Mouse (Mus musculus) MEL-GATA-1-ER (cell line): ENCODE data around the gene Diras2.
A peak's percentile ranks its signal among the peaks of the same experiment; 100 is the strongest.

Experiments
- DNase-seq: peaks from one replicate; pipeline ENCODE4 v3.0.0-alpha.2; 2012; ENCODE audit warnings: low read depth; ENCODE audit errors: extremely low read depth

The Diras2 gene

DNA sequence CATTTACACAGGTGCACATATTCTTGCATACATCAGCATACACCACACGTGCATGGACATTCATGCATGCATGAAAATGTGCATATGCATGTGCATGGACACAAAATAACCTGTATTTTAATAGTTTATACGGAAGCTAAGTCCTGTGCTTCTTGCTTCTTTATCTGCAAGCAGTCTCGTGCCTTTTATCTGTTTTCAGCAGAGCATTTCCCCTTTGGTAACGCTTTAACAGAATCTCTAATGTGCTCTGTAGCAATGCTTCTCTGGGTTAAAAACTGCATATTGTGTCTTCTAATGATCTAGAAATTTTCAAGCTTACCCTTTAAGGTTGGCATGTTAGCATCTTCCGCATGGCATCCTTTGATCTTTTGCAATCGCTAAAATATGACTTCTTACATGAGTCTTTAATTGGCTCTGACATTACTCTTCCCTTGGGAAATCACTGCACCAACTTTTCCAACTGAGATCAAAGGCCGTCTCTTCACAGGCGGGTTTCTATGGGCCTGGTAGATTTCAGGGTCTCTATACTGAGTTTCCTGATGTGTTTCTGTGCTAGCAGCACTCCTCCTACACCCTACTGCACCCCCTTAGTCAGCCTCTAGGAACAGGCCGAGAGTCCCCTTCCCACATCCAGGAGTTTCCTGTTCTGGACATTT, 21.9 kb upstream of the Diras2 start:
- DNase-seq: no peak

DNA sequence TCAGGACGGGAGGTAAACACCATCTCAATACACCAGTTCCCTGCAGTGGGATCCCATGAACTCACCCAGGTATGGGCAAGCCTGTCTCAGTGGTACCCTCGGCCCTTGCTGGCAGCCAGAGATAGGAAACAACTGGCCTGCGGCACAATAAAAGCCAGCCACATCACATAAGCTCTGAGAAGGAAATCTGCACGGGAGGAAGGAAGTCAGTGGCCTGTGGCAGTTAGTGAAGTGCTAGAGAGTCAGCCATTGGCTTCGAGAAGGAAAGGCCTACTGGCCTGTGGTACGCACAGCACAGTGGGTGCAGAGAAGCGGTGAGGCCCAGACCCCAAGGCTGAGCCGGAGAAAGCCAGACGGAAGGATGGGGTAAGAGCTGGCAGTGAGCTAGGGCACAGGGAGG, 20.2 kb upstream of the Diras2 start:
- no peak for DNase-seq

DNA sequence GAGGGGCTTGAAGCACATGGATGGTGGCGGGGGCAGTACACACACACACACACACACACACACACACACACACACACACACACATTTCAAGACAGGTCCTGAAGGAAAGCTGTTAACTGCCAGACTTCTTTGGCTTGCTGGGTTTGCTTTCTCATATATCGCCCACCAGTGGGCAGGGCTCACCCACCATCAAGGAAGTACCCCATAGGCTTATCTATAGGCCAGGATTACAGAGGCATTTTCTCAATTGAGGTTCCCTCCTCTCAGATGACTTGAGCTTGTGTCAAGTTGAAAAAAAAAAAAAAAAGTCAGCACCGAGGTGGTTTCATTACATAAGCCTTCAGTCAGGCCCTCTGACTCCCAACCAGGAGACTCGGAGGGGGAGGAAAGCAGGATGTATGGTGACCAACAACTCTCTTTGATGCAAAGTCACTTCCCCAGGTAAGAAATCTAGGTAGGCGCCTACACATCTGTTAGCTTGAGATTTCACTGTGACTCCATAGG, 19.7 kb upstream of the Diras2 start:
- no peak for DNase-seq

DNA sequence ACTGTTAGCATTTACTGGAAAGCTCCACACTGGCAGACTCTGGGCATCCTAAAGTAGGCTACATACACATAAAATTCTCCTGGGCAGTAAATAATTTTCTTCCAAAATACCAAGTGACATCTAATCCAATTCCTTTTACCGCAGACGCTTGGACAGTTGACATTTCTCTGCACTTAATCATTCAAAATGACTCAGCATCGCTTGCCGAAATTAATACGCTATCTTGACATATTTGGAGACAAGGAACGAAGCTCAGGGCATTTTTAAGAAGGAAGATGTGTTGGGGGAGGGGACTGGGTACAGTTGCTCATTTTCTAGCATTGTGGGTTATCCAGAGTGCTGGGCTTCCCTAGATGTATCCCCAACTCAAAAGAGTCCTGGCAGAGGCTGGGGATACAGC, 15.2 kb upstream of the Diras2 start:
- no peak for DNase-seq

DNA sequence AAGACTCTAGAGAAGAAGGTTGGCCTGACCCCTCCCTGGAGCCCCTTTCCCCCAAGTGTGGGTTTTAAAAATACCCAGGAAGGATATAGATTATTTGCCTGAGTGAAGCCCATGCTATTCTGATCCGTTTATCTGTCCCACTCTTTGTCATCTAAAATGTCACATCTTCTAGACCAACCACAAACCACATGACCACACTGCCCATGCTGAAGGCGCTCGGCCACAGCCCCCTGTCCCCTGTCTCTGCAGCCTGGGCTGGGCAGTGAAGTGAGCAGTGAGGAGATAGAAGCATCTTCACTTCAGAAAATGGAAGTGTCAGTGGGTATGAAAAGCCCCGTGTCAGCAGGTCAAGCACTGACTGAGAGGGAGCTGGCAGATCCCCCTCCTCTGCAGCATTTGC, 11.6 kb upstream of the Diras2 start:
- DNase-seq: no peak

DNA sequence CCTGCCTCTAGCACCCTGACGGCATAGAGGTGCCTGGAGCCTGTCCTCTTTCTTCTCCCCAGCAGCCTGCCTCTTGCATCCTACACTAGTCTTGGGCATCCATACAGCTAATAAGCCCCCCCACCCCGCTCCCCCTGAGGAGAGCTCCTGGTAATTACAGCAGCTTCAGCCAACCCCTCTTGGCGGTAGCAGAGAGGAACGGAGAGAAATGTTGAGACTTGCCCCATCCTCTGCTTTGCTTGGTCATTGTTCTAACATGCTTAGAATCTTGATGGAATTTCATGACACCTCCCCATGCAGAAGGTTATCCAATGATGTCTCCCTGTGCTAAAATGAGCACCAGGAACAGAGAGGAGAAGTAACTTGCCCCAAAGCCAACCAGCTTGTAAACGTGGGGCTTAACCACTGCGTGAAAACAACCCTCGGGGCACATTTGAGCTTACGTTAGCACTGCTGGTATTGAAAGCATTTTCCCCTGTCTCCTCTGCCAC, 11.0 kb upstream of the Diras2 start:
- no peak for DNase-seq

DNA sequence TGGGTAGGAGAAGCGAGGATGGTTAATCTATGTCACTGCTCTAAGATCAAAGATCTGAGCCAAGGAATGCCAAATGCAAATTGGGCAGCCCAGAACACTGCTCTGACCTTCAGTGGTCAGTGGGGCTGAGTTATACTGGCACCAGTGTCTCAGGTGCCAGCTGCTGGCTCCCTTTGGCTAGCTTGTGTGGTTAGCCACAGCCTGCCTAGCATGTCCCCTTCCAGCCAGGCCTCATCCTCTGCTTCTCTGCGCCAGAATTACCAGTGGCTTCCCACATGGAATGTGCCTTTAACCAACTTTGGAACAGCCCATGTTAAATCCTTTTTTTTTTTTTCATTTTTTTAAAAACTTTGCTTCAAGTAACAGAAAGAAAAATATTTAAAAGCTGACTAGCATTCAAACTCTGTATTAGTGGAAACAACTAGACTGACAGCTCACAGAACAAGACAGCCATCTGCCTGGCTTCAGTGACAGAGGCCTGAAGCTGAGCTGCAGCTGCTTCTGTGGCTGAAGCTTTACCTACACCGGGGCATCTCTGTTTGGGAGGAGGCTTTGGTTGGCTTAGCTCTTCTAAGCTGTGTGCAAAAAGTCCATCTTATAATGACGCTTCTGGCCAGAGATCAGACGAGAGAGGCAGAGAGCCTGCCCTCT, 10.4 kb upstream of the Diras2 start:
- no peak for DNase-seq

DNA sequence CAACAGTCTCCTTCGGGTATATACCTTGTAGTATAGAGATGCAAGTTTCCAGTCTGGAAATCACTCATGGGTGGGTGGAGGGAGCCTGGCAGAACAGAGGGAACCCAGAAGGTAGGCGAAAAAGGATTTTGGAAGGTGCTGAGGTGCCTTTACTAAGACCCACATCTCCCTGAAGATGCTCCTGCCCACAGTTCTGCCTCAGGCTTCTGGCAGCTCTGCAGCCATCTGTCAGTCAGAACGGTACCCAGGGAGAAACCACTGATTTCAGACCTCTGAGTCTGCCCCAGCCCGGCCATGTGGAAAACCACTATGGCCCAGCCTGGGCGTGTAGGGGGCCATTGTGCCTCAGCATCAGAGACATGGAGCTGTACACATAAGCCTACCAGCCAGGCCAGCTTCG, 8.4 kb upstream of the Diras2 start:
- no peak for DNase-seq

DNA sequence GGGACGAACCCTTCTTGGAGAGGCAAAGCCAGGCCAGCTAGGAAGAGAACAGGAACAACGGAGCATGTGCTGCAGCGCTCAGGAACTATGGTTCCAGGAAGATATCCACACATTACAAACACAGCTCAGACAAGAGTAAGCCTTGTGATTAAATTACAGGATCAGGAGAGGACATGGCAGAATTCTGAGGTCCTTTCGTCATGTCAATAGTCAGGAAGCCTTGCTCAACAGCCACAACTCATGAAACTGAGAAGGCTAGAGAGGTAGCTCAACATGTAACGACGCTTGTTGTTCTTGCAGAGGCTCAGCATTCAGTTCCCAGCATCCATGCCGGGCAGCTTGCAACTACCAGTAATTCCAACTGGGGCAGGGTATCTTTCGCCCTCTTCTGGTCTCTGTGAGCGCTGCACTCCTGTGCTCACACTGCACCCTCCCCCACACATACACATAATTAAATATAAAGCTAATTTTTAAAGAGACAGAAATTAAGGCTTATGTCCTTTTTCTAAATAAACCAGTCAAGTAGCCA, 7.6 kb upstream of the Diras2 start:
- DNase-seq: no peak

DNA sequence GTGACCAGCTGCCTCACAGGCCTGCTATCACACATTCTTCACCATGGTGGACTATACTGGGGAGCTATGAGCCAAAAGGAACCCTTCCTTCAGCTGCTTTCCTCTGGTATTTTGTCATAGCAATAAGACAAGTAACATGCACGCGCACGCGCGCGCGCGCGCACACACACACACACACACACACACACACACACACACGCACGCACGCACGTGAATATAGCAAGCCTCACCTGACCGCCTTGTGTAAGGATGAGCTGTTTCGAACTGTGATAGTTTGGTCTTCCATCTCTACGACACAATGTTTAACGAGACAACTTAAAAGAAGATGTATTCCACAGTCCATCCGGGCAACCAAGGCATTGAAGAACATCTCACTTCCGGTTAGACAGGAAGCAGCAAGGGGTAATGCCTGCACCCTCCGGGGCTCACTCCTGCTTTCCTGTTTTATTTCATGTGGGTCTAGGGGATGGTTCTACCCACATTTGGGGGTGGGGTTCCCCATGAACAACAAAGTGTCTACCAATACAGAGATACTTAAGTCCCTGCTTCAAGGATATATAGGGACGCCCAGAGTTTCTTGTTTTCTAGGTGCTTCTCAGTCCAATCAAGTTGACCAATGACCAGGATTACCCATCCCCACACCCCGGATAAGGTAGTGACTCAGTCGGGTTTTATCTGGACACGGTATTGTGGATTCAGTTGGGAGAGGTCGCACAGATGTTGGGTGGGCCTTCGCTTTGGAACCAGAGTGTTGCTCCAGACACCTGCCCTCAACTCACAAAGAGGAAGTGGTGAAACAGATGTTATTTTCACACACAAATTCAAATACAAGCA, 6.9 kb upstream of the Diras2 start:
- DNase-seq: peak; percentile 15

DNA sequence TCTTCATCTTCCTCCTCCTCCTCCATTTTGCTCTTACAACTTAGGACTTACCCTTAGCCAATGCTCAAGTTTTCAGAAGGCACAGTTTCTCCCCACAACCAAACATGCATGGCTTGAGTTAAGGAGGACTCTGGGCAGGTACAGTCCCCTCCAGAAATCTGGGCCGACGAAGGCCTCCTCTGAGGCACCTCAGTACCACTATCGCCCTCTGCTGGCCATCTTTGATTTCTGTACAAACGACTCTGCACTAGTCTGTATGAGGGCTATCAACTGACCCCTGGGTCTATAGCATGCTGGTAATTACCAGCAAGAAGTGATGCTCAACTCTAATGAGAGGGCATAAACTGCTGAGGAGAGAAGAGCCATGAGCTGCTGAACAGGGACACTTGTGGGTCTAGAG, 4.5 kb upstream of the Diras2 start:
- DNase-seq: peak; percentile 25

DNA sequence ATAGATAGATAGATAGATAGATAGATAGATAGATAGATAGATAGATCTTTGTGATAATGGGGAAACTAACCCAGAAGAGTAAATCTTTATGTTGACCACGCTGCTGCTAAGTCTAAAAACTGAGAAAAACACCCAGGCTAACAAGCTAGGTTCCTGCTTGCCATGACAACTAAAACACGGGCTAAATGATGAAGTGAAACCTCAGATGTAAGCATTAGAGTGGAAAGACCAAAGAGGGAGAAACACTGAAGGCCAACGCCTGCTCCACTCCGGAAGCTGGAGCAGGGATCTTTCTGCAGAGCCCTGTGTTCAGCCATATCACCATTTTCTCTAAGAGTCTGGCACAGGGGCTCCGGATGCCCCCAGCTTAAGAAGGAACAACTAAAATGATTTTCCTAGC, 2.6 kb upstream of the Diras2 start:
- DNase-seq: no peak

DNA sequence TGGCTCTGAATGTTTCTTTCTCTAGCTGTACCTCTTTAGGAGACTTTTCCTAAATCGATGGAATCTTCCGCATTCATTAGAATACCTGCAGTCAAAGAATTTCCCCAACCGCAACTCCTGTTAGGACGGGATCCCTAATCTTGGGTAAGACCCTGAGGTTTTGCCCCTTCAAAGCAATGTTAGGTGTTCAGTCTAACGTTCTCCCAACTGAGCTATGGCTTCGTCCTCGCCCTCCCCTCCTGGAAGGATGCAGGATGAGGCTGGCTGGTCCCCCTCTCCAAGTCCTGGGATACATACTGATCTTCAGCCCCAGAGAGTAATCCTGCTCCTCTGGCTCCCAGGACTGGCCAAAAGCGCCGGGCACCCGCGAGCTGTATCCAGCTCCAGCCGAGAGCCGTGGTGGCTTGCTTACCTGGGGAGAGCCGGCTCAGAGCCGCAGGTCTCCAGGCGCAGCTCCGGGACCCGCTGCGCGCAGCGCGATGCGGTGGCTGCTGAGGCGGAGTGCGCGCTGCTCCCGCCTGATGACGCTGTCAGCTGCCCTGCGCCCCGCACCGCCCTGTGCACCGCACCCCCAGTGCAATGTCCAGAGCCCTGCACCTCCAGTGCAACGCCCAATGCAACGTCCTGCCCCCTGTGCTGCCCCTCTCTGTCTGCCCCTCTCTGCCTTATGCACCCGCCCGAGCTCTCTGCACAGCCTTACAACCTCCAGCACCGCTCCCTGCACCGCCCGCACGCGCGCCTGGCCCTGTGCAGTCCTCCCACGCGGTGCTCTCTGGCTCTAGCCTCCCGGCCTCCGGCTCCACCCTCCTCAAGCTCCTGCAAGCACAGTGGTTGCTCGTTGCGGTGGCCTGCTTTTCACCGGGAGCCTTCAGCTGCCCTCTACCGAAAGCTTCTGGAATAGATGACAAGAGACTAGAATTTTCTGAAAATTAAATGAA, 802 bp downstream of the Diras2 start:
- DNase-seq: no peak

DNA sequence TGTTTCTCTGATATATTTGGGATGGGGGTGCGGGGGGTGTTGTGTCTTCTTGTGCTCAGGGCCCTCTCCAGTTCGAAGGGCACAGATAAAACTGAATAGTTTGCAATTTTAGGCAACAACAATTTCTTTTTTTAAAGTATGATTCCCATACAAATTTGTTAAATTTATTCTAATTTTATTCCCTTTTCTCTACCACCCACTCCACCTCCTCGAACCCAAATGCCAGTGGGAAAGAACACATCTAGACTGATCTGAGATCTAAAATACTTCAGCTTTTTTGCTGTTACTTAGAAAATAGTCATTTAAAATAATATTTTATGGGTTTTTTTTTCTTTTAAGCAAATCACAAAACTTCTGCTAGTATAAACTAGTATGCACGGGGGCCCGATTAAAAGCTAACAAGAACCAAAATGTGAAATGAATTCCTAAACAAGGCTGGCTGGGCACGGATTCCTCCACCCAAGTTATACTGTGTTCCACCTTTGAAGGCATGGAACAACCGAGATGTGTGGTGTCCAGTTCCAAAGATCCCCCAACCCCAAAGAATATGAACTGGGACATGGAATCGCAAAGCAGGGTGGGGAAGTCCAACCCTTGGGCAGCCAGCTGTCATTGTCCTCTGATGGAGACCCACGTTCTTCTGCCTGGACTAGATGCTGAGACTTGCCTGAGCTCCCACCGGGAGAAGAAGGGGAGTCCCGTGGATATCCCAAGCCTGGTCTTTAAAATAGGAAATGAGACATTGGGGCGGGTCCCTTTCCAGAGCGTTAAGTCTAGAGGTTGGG, 1.7 kb downstream of the Diras2 start:
- DNase-seq: no peak

DNA sequence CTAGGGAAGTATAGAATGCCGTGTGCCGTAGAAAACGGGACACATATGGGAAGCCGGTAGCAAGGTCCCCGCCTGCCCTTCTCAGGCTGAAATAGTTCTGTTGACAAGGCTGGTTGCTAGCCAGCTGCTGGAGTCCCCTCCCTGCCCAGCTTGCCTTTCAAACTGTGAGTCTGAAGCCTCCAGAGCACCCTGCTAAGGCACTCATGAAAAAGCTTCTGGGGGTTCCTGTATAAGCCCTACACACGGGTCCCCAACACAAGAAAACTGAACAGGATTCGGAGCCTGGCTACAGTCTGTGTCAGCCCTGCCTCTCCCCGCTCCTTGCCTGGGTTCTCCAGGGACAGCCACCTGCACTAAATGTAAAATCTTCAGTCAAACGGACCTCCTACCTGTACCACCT, 2.3 kb downstream of the Diras2 start:
- DNase-seq: no peak

DNA sequence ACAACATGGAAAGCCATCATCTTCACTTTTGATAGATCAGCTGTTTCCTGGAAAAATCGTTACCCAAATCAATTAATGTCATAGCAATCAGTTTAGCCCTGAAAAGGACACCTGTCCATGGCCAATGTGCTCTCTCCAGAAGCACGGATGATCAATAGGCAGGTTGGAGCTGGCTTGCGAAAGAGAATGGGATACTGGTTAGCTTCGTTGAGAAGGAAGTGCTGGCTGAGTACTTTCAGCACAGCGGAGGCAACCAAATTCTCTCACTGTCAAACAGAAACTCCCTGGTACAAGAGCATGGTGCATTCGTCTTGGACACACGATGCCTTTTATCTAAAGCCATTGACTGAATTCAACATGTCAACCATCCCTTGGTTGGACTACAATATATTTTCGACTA, 2.8 kb downstream of the Diras2 start:
- DNase-seq: no peak

DNA sequence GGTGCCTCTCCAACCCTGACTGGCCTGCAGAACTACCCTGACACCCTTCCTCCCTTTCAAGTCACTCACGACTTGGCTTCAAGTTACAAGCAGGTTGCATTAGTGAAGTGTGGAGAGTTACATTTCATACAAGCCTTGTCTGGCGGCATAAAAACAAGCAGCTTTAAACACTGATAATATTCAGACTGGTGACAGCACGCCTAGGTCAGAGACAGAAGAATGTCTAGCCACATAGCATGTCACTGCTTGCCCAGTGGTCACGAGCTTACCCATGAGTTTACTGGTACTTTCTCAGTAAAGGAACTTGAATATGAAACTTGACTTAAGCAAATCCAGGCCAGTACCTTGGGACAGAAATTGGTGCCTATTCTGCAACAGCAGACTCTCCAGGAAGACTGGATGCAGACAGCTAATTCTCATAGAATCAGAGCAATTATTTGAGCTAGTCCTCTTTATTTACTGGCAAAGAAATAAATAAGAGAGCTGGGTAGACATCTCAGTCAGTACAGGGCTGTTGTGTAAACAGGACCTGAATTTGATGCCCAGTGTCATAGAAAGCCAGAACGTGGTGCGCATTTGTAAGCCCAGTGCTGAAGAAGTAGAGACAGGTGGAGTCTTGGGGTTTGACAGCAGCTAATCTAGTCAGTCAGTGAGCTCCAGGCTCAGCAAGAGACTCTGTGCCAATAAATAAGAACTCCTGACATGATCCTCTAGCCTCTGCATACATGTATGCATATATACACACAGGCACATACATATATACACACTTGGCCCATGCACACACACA, 4.6 kb downstream of the Diras2 start:
- no peak for DNase-seq

DNA sequence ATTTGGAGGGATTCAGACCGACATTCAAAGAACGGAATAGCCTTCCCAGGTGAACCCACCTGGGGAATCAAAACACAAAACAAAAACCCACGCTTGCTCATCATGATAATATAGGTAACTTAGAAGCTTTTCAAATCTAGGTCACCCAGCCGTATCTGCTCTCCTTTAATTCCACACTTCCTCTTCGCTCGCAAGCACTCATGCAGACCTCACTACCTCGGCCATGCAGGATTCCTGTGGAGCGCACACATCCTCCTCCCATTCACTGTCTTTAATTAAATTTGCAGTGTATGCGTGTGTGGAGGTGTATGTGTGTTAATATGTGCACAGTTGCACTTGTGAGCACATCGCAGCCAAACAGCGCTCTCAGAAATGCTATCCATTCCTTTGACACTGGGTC, 6.8 kb downstream of the Diras2 start:
- DNase-seq: no peak

DNA sequence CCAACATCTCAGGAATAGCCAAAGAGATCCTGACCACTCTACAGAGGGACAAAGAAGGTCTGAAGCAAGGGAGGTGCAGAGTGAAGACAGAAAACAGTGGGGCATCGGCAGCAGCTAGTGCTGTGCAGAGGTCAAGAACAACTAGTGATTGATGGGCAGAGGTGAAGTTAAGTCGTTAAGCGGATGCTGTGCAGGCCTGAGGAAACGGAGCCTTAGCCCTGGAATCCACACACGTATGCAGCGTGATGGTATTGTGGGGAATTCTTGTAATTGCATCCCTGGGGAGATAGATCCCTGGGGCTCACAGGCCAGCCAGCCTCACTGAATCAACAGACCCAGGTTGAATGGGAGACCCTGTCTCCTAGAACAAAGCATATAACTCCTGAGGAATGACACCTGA, 9.9 kb downstream of the Diras2 start:
- DNase-seq: no peak
